In the genomic region with DNA sequence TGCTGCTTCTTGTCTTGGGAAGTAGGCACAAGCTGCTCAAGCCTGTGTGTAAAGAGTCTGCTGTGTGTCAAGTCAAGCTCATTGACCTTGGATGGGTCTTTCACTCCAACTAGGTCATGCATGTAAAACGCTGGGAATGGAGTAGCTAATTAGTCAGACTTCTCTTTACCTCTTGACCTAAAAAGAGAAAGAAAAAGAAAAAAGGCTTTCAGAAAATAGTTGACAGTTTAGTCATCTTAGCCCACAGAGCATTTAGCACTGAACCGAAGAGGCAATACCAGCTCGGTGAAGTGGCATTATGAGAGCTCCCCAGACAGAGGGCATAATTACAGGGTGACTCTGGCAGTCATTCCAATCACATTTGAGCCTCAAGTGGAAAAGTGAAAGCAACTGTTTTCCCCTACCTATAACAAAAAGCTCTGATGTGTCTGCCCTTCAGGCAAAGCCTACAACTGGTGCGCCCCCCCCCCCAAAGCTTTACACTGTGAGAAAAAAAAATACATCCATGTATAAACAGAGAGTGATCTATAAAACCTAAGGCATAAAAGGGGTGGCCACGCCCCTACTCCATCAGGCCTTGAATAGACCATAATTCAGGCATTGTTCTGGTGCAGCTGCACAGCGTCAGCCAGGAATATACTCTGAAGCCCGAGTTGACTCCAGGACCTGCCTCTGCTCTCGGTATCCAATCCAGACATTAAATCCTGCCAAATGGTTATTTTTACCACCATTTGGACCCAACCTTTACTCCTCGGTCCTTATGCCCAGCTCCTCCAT, we compare ENCODE assay signal across 14 mouse cellular contexts. TPM values are rescaled to one million over a fixed set of nuclear protein-coding genes. Genes with fewer than 3 reads are reported as not detected.
A peak's percentile ranks its signal among the peaks of the same experiment; 100 is the strongest.
DNase-seq lines count a peak whose midpoint lies in the region; ATAC-seq and TF ChIP-seq lines count a peak whose summit lies in the region.
"Had no signal": no experiment of that assay in that cellular context is flagged by ENCODE, and none has a peak within 500 bp of the region (broad histone marks: within the 10 kb centered on the region; RNA-seq: fewer than 3 reads in every experiment).

No protein-coding gene starts in this region.

- H3K4me1 ChIP-seq in forebrain, embryonic 11.5 days (replicated peaks; ENCODE audit: control insufficient read depth, insufficient read depth, low read length): peaks cover 16% of the 10 kb centered on the region
- H3K4me1 ChIP-seq: liver, embryonic 15.5 days had no signal

- peak; percentile 47; the same call in 1 of the 2 replicates for ATAC-seq in forebrain, embryonic 11.5 days (replicated peaks; ENCODE audit: low FRiP score)

- H3ac ChIP-seq in myocyte (ENCODE audit: control insufficient read depth, insufficient read length): no peak overlapping the region

- no peaks in the 10 kb centered on the region for H3K36me3 ChIP-seq in forebrain, embryonic 11.5 days (ENCODE audit: control insufficient read depth, insufficient read depth, low read length)
- peaks cover 31% of the 10 kb centered on the region for H3K36me3 ChIP-seq in myocyte (ENCODE audit: control insufficient read depth, insufficient read depth)
- H3K36me3 ChIP-seq: liver, embryonic 15.5 days had no signal

- DNase-seq in layer of hippocampus, adult 9-11 months: peak; percentile 70
- no peak for DNase-seq in layer of hippocampus, postnatal 25 days (ENCODE audit: extremely low spot score in 1 of 2, low spot score in 1 of 2)
- peak; percentile 81 for DNase-seq in brain, adult 2 months (ENCODE audit: low read depth, low spot score)
- no peak for DNase-seq in forebrain, embryonic 11.5 days (ENCODE audit: low spot score)
- DNase-seq in thymus, postnatal 36 days: no peak
- no peak for DNase-seq in kidney, postnatal 10 days
- DNase-seq in thymus, postnatal 10 days (ENCODE audit: low spot score in 2 of 2): no peak
- DNase-seq: adrenal gland, postnatal 14 days; cerebellum, postnatal 25 days; gastrocnemius, adult 2 months; heart, postnatal 36 days; layer of hippocampus, postnatal 36 days had no signal

- H3K9me3 ChIP-seq in forebrain, embryonic 11.5 days (ENCODE audit: control insufficient read depth, low read length): no peaks in the 10 kb centered on the region
- H3K9me3 ChIP-seq: liver, embryonic 15.5 days had no signal

- H3K4me3 ChIP-seq in forebrain, embryonic 11.5 days (ENCODE audit: low read depth, low read length): no peak overlapping the region
- H3K4me3 ChIP-seq in myocyte: peak overlapping the region; percentile 41
- H3K4me3 ChIP-seq: gastrocnemius, adult 2 months; liver, embryonic 15.5 days had no signal

- H3K27ac ChIP-seq in forebrain, embryonic 11.5 days (ENCODE audit: low read depth, low read length): no peak overlapping the region
- H3K27ac ChIP-seq: gastrocnemius, adult 2 months; liver, embryonic 15.5 days had no signal

- H3K4me2 ChIP-seq in forebrain, embryonic 11.5 days (ENCODE audit: low read depth, low read length, severe bottlenecking): no peak overlapping the region
- H3K4me2 ChIP-seq in myocyte (ENCODE audit: low read depth): peak overlapping the region; percentile 92
- H3K4me2 ChIP-seq: liver, embryonic 15.5 days had no signal

- WGBS in forebrain, embryonic 11.5 days: 26% methylated on average over 9 of the region's 9 CpGs

- H3K27me3 ChIP-seq in forebrain, embryonic 11.5 days (ENCODE audit: control insufficient read depth, insufficient read depth, low read length): peaks cover 2% of the 10 kb centered on the region; the same call in 1 of the 2 replicates
- H3K27me3 ChIP-seq in myocyte (ENCODE audit: control insufficient read depth, insufficient read depth, insufficient read length): no peaks in the 10 kb centered on the region

- H3K9ac ChIP-seq in forebrain, embryonic 11.5 days (ENCODE audit: low read length): no peak overlapping the region
- H3K9ac ChIP-seq: liver, embryonic 15.5 days had no signal

- H3K79me2 ChIP-seq in myocyte (ENCODE audit: control insufficient read depth, insufficient read depth): peaks cover 23% of the 10 kb centered on the region

- no peak for TF ChIP-seq POLR2A in myocyte (IDR thresholded peaks at IDR 0.05; ENCODE audit: insufficient read length, low read depth)

TF ChIP-seq in myocyte, 11 proteins besides CTCF, POLR2A, EP300 and RAD21:
- TF ChIP-seq E2F4 (IDR thresholded peaks at IDR 0.05; ENCODE audit: insufficient read depth): no peak
- no peak for TF ChIP-seq MAX (IDR thresholded peaks at IDR 0.05; ENCODE audit: low read depth)
- no peak for TF ChIP-seq MYOG (IDR thresholded peaks at IDR 0.05; ENCODE audit: control insufficient read depth in 1 of 3, insufficient read depth in 1 of 3, insufficient read length in 2 of 3, low read depth in 2 of 3)
- TF ChIP-seq POLR2AphosphoS2 (IDR thresholded peaks at IDR 0.05; ENCODE audit: insufficient read length, low read depth): no peak
- TF ChIP-seq SRF (IDR thresholded peaks at IDR 0.05; ENCODE audit: control insufficient read depth, insufficient read length, low read depth): no peak
- TF ChIP-seq TCF12 (IDR thresholded peaks at IDR 0.05; ENCODE audit: insufficient read depth, poor library complexity, severe bottlenecking): no peak
TF ChIP-seq in myocyte: peak in this region for 0.

RNA-seq across cellular contexts. Expression of a gene that starts 3.5 kb away (rescaled TPM):
- total RNA-seq in layer of hippocampus, postnatal 25 days (2021): 1 to 10 TPM; 6.2 to 7.7 TPM
- 1.7 and 2.1 TPM in 2 replicates for polyA plus RNA-seq in forebrain, embryonic 11.5 days (2014; fragmentation: Nextera tagmentation; extraction: Ambion mirVana)
- polyA plus RNA-seq in myocyte (2012; fragmentation: generic; extraction: Trizol): 15.5 TPM

RNA-seq across cellular contexts. Expression of a gene that starts 24.8 kb away (rescaled TPM):
- total RNA-seq in layer of hippocampus, postnatal 25 days (2021): 10 to 100 TPM; 47.1 to 53.5 TPM
- polyA plus RNA-seq in forebrain, embryonic 11.5 days (2014; fragmentation: Nextera tagmentation; extraction: Ambion mirVana): 35.7 and 38.5 TPM in 2 replicates
- 94.9 TPM for polyA plus RNA-seq in myocyte (2012; fragmentation: generic; extraction: Trizol)

Comparison
In these comparisons a context has a peak if more than half of its experiments do, and no peak if none do; other contexts are left out.
1. DNase-seq: peak in layer of hippocampus, adult 9-11 months (single experiment) and brain, adult 2 months (single experiment); none in layer of hippocampus, postnatal 25 days (0 of 2), forebrain, embryonic 11.5 days (single experiment), thymus, postnatal 36 days (0 of 2), kidney, postnatal 10 days (single experiment) and thymus, postnatal 10 days (0 of 2).